Mouse (Mus musculus) heart, adult 2 months (tissue): ENCODE measurements around the gene Gimap9.

Experiments used
- CTCF ChIP-seq: fragments of 200-600 bp; IDR thresholded peaks from 2 replicates; pipeline ENCODE4 v1.8.1; 2022; ENCODE audit warnings: antibody characterized with exemption, mild to moderate bottlenecking, moderate library complexity
- EP300 ChIP-seq: fragments of 200-500 bp; IDR thresholded peaks from 2 replicates; pipeline ENCODE4 v1.6.1; 2011; ENCODE audit warnings: low read depth, low read length, control low read depth; ENCODE audit not compliant: insufficient read depth
- POLR2A ChIP-seq: fragments of 200-500 bp; IDR thresholded peaks from 2 replicates; pipeline ENCODE4 v1.6.1; 2011; ENCODE audit warnings: mild to moderate bottlenecking, low read depth, low read length, control low read depth; ENCODE audit not compliant: insufficient read depth

DNA sequence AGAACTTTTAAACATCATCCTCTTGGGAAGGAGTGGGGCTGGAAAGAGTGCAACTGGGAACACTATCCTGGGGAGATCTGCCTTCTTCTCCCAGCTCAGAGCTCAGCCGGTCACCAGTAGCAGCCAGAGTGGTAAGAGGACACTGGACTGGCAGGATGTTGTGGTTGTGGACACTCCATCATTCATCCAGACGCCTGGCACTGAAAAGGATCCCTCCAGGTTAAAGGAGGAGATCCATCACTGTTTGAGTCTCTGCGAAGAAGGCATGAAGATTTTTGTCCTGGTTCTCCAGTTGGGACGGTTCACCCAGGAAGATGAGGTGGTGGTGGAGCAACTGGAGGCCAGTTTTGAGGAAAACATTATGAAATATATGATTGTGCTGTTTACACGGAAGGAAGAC is 17.2 kb upstream of the Gimap9 start:
- no peak for TF ChIP-seq EP300
- TF ChIP-seq CTCF, result no peak
- no peak for TF ChIP-seq POLR2A
